In genomic region chr16:25622651-25623050, GRCm38 (mm10) we compare ENCODE assay signal across 16 mouse cellular contexts.
DNase-seq lines count a peak whose midpoint lies in the region.
"Had no signal": no experiment of that assay in that cellular context is flagged by ENCODE, and none has a peak within 500 bp of the region (broad histone marks: within the 10 kb centered on the region; RNA-seq: fewer than 3 reads in every experiment).

No protein-coding gene starts in this region.

- intact Hi-C loops in left cerebral cortex, postnatal 25 days (cut with DNase I): no loop called here

- peak; percentile 27 to 30 for DNase-seq in frontal cortex, adult 2 months (ENCODE audit: extremely low spot score in 1 of 2, low spot score in 1 of 2)
- DNase-seq in frontal cortex, postnatal 14 days (ENCODE audit: low spot score in 2 of 2): no peak
- peak; percentile 10 to 59 for DNase-seq in left cerebral cortex, postnatal 25 days (ENCODE audit: low spot score in 2 of 2)
- DNase-seq in left cerebral cortex, adult 11 months (ENCODE audit: low spot score): no peak
- DNase-seq in brain, adult 2 months (ENCODE audit: low read depth, low spot score): peak; percentile 60
- DNase-seq in skeletal muscle tissue, adult 2 months (ENCODE audit: low read depth, low spot score): peak; percentile 6
- no peak for DNase-seq in cerebellum, adult 9-10 months
- DNase-seq: adrenal gland, adult 2 months; cerebellum, adult 11-12 months; cerebellum, adult 8-10 months; cerebellum, postnatal 14 days; gastrocnemius, postnatal 10 days; gastrocnemius, postnatal 36 days; heart, adult 2 months; heart, postnatal 14 days; heart, postnatal 4 days had no signal

Comparison
In these comparisons a context has a peak if more than half of its experiments do, and no peak if none do; other contexts are left out.
1. DNase-seq: peak in frontal cortex, adult 2 months (2 of 2), left cerebral cortex, postnatal 25 days (2 of 2), brain, adult 2 months (single experiment) and skeletal muscle tissue, adult 2 months (single experiment); none in frontal cortex, postnatal 14 days (0 of 2), left cerebral cortex, adult 11 months (single experiment) and cerebellum, adult 9-10 months (single experiment).